Comparison of ENCODE assay signal across 8 mouse cellular contexts in genomic region chr4:136144126-136144926, GRCm38 (mm10). TPM values are rescaled to one million over a fixed set of nuclear protein-coding genes. Genes with fewer than 3 reads are reported as not detected.
DNase-seq lines count a peak whose midpoint lies in the region; ATAC-seq lines count a peak whose summit lies in the region.

No protein-coding gene starts in this region.

- DNase-seq in R1 (ENCODE audit: low read depth, low spot score), result peak; percentile 48
- DNase-seq in embryo, embryonic 11 days, result peak; percentile 83
- DNase-seq in kidney, adult 9 months, result peak; percentile 87
- DNase-seq in lung, postnatal 10 days, result peak; percentile 93
- DNase-seq in retina, embryonic 14.5 days (ENCODE audit: low spot score), result peak; percentile 63
- peak; percentile 65 for DNase-seq in urinary bladder, postnatal 25 days (ENCODE audit: low spot score)
- no peak for DNase-seq in cerebellum, postnatal 14 days

- H3K4me1 ChIP-seq in heart, embryonic 11.5 days (ENCODE audit: control insufficient read depth, insufficient read depth, low read length), result peaks cover 61% of the 10 kb centered on the region

- peaks cover 6% of the 10 kb centered on the region; the same call in 1 of the 2 replicates for H3K27me3 ChIP-seq in heart, embryonic 11.5 days (ENCODE audit: control insufficient read depth, insufficient read depth, low read length)

- ATAC-seq in heart, embryonic 11.5 days (replicated peaks; ENCODE audit: insufficient number of reproducible peaks, low FRiP score, low TSS enrichment), result peak; percentile 23

- no peaks in the 10 kb centered on the region for H3K36me3 ChIP-seq in heart, embryonic 11.5 days (ENCODE audit: control insufficient read depth, insufficient read depth, low read length)

- WGBS in heart, embryonic 11.5 days (ENCODE audit: insufficient replicate concordance), result under 1% methylated on average over 48 of the region's 50 CpGs

- H3K4me3 ChIP-seq in heart, embryonic 11.5 days (ENCODE audit: low read depth, low read length), result peak overlapping the region; percentile 61

- H3K9ac ChIP-seq in heart, embryonic 11.5 days (ENCODE audit: low read depth, low read length), result peak overlapping the region; percentile 92

- H3K9me3 ChIP-seq in heart, embryonic 11.5 days (replicated peaks; ENCODE audit: control insufficient read depth, low read length), result no peaks in the 10 kb centered on the region

- peak overlapping the region; percentile 76 for H3K4me2 ChIP-seq in heart, embryonic 11.5 days

- H3K27ac ChIP-seq in heart, embryonic 11.5 days (ENCODE audit: low read depth, low read length), result peak overlapping the region; percentile 97

RNA-seq across cellular contexts. Expression of gene Id3, which starts 1.0 kb away (rescaled TPM):
- 411 and 415 TPM in 2 replicates for polyA plus RNA-seq in heart, embryonic 11.5 days (2014; fragmentation: Nextera tagmentation; extraction: Ambion mirVana)

RNA-seq across cellular contexts. Expression of gene E2f2, which starts 27.9 kb away (rescaled TPM):
- 4.8 and 5.8 TPM in 2 replicates for polyA plus RNA-seq in heart, embryonic 11.5 days (2014; fragmentation: Nextera tagmentation; extraction: Ambion mirVana)

Comparison
In these comparisons a context has a peak if more than half of its experiments do, and no peak if none do; other contexts are left out.
1. DNase-seq: peak in R1 (single experiment), embryo, embryonic 11 days (single experiment), kidney, adult 9 months (single experiment), lung, postnatal 10 days (single experiment), retina, embryonic 14.5 days (single experiment) and urinary bladder, postnatal 25 days (single experiment); none in cerebellum, postnatal 14 days (0 of 2).